Mouse (Mus musculus): ENCODE data around the gene Clpb. TPM values are rescaled to one million over a fixed set of nuclear protein-coding genes. Genes with fewer than 3 reads are reported as not detected.
"Not testable (repeated sequence)": the region's sequence is repeated elsewhere in the genome, so short reads cannot be mapped to it uniquely, and the experiment has no call there.

Clpb gene
- total RNA-seq (2015), result 3.2 and 8.3 TPM in 2 replicates
- 12.2 and 18.4 TPM in 2 replicates for total RNA-seq (2017)

- ATAC-seq (ENCODE audit: poor library complexity, severe bottlenecking), result peak; percentile 98
These were observed at the start of gene Clpb for GRCm38 (mm10) chr7:101663514-101664159. Clpb (plus strand) TSS chr7:101663633.

DNA sequence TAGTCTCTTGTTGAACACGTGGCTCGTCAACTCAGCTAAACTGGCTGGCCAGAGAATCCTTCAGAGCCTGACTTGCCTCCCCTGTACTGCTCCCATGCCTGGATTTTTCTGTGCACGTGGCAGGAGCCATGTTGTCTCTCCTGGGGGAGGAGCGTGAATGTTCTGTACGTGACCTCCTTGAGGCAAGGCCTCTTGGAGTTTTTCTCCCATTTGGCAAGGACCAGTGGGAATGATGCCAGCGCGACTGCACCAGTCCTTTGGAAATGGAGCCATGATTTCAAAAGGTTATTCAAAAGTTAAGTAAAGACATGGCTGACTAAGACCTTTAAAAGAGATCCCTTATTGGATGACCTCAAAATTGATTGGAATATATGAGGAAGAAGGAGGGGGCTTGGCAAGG, 48.0 kb upstream of the Clpb start:
- no peak for ATAC-seq (ENCODE audit: poor library complexity, severe bottlenecking)

GRCm38 (mm10) chr7:101616136-101616835, 47.1 kb upstream of the Clpb start:
- no peak for ATAC-seq (ENCODE audit: poor library complexity, severe bottlenecking)

GRCm38 (mm10) chr7:101617438-101618165, 45.8 kb upstream of the Clpb start:
- ATAC-seq (ENCODE audit: poor library complexity, severe bottlenecking), result no peak

- no peak for ATAC-seq (ENCODE audit: poor library complexity, severe bottlenecking)
These were observed 45.2 kb upstream of the Clpb start for GRCm38 (mm10) chr7:101618273-101618672.

- peak; percentile 56; the same call in 1 of the 2 replicates for ATAC-seq (ENCODE audit: poor library complexity, severe bottlenecking)
These were observed 43.1 kb upstream of the Clpb start for GRCm38 (mm10) chr7:101620373-101620772.

GRCm38 (mm10) chr7:101621861-101622260, 41.6 kb upstream of the Clpb start:
- ATAC-seq (ENCODE audit: poor library complexity, severe bottlenecking), result not testable (repeated sequence)

- ATAC-seq (ENCODE audit: poor library complexity, severe bottlenecking), result no peak
These were observed 39.1 kb upstream of the Clpb start for GRCm38 (mm10) chr7:101624283-101624682.

GRCm38 (mm10) chr7:101627166-101627565, 36.3 kb upstream of the Clpb start:
- not testable (repeated sequence) for ATAC-seq (ENCODE audit: poor library complexity, severe bottlenecking)

GRCm38 (mm10) chr7:101628481-101628880, 35.0 kb upstream of the Clpb start:
- ATAC-seq (ENCODE audit: poor library complexity, severe bottlenecking), result no peak

DNA sequence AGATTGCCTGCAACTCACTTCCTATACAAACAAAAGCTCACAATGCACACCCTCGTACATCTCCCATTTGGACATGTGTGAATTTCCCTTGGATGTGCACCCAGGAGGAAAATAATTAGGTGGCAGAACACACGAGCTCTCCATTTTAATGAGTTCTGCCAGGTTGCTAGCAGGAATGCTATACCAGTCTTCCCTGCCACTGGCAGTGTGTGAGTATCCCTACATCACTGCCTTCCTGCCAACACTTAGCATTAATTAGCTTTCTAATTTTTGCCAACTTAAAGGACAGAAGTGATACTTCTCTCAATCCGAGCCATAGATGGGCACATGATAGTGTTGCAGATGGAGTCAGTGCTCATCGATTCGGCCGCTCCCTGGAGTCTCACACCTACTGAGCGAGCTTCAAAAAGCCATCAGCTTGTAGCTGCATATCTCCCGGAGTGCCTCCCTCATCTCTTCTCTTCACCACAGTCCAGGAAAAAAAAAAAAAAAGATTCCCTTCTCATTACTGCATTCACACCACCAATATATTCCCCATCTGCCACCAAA, 29.7 kb upstream of the Clpb start:
- no peak for ATAC-seq (ENCODE audit: poor library complexity, severe bottlenecking)

DNA sequence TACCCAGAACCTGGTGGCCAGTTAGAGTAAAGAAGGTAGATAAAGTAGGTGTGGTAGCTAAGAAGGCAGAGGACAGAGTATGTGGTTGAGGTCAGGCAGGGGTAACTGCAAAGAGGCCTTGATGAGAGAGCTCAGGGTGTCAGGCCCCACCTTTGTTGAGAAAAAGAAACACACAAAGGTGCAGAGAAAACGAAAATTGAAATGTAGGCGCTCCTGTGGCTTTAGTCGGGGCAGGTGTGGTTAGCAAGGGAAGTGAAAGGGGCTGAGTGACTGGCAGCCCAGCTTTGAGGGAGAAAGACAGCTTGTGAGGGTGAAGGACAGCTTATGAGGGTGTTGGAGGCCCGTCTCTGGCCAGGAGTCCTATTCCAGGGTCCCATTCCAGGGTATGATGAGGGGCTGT, 28.9 kb upstream of the Clpb start:
- ATAC-seq (ENCODE audit: poor library complexity, severe bottlenecking), result peak; percentile 62

DNA sequence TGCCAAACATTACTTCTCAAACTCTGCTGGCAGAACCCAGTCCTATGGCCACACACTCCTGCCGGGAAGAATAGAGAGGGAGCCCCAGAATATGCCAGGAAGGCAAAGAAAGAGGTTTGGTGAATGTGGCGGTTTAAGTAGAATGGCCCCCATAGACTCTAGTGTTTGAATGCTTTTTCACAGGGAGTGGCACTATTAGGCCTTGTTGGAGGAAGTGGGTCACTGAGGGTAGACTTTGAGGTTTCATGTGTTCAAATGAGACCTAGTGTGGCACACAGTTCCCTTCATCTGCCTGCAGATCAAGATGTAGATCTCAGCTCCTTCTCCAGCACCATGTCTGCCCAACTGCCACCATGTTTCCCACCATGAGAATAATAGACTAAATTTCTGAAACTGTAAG, 27.4 kb upstream of the Clpb start:
- ATAC-seq (ENCODE audit: poor library complexity, severe bottlenecking), result 0 out of 2 replicates have a peak, but pooled peaks have one; percentile 47

DNA sequence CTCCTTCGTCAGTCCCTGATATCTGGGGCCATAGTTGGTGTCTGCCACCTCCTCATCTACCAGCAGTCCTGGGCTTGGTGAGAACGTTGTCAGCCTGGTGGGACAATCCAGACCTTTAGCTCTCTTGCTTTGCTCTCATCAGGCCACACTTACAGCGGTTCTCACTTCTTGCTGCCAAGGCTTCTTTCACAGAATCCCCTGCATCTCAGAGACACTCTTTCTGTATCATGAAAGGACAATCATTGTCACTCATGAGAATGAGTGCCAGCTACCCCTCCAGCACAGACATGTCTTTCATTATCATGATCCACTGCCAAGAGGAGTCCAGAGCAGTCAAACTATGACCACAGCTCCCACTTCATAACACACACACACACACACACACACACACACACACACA, 19.6 kb upstream of the Clpb start:
- no peak for ATAC-seq (ENCODE audit: poor library complexity, severe bottlenecking)

- no peak for ATAC-seq (ENCODE audit: poor library complexity, severe bottlenecking)
These were observed 13.7 kb upstream of the Clpb start for GRCm38 (mm10) chr7:101649729-101650128.

GRCm38 (mm10) chr7:101650565-101650964, 12.9 kb upstream of the Clpb start:
- ATAC-seq (ENCODE audit: poor library complexity, severe bottlenecking), result no peak

DNA sequence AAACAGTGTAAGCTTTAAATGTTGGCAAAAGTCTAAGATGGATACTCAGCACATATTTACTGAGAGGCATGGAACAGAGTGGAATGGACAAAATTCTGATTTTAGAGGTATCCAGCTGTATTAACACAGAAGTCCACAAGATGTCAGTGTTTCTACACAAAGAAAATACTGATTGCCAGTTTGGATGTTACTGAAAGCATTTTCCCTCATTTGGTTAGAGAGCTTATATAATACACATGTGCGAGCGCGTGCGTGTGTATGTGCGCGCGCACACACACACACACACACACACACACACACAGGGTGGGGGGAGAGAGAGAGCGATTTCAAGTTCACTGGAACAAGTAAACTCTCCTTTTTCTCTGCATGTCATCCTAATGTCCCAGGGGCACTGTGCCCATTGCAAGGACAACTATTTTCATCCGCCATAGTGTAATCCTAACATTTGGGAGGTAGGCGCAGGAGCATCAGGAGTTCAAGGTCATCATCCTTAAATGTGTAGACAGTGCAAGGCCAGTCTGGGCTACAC, 9.7 kb upstream of the Clpb start:
- no peak for ATAC-seq (ENCODE audit: poor library complexity, severe bottlenecking)

GRCm38 (mm10) chr7:101654936-101655335, 8.5 kb upstream of the Clpb start:
- no peak for ATAC-seq (ENCODE audit: poor library complexity, severe bottlenecking)

DNA sequence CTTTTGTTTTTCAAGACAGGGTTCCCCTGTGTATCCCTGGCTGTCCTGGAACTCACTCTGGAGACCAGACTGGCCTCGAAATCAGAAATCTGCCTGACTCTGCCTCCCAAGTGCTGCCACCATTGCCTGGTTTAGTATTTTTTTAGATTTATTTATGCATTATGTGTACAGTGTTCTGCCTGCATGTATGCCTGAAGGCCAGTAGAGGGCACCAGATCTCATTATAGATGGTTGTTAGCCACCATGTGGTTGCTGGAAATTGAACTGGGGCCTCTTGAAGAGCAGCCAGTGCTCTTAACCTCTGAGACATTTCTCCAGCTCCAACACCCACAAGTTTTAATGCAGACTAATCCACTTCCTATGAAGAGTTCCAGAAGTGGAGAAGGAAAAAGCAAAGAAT, 1.4 kb upstream of the Clpb start:
- no peak for ATAC-seq (ENCODE audit: poor library complexity, severe bottlenecking)

DNA sequence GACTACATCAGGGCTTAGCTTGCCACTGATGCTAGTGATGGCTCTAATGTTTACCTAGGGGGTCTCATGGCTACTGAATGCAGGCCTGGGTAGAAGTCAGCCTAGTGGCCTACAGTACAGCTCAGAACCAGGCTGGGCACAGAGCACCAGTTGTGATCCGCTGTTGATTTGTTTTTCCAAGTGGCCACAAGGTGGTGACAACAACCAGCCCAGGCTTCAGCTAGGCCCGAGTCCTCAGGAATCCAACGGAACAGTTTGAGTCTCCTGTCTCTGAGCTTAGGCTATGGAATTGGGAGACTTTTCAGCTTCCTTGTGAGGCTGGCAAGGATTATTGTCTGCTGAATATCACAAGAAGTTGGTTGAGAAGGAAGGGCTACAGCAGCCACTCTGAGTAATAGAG, 3.1 kb downstream of the Clpb start:
- ATAC-seq (ENCODE audit: poor library complexity, severe bottlenecking), result no peak

GRCm38 (mm10) chr7:101671601-101672280, 8.3 kb downstream of the Clpb start:
- no peak for ATAC-seq (ENCODE audit: poor library complexity, severe bottlenecking)

Measured in megakaryocyte, adult 5-6 weeks (primary cell).